Mouse (Mus musculus): ENCODE measurements around the gene Iqgap3. TPM values are rescaled to one million over a fixed set of nuclear protein-coding genes. Genes with fewer than 3 reads are reported as not detected.
A peak's percentile ranks its signal among the peaks of the same experiment; 100 is the strongest.

Gene Iqgap3
- polyA plus RNA-seq, 1 experiment from 2014 or later, result 1.8 TPM

DNA sequence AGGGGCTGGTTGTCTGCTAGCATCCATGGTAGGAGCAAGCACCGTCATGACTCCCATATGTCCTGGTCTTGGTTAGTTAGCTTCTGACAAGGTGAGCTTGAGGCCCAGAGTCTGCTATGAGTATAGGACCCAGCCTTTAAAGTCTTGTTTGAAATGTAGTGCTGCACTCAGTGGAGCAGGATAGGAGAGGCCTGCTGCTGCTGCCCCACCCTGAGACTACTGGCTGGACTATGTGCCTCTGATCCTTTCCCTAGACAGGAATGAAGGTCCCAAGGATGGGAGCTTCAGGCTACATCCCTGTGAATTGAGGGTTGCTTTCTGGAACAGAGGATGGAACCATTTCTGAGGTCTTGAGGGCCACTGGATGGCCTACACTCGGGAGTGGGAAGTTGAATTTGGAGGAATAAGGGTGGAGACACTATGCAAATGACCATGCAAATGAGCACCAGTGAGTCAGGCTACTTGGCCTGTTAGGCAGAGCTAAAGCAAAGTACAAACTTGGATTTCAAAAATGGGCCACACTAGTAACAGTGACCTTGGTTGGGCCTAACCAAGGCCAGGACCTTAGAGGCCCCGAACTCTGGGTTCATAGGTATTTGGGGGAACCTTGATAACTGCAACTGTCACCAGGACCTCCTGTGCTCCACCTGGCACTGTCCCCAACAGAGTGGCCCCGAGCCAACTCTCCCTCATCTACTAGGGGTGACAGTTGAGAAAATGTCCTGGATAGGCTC lies 67.2 kb downstream of the Iqgap3 start:
- Histone ChIP-seq H3K9ac (ENCODE audit: low read depth, low read length) (peak overlapping the region; percentile 60; the same call in 1 of the 2 replicates), H3K9me3 (replicated peaks; ENCODE audit: control insufficient read depth, low read length, poor library complexity, severe bottlenecking) (no peaks in the 10 kb centered on the region), H3K27ac (ENCODE audit: low read length) (peak overlapping the region; percentile 90), H3K27me3 (ENCODE audit: control insufficient read depth, insufficient read depth, low read depth, low read length) (no peaks in the 10 kb centered on the region), H3K4me3 (ENCODE audit: low read depth, low read length) (no peak overlapping the region), H3K4me1 (ENCODE audit: control insufficient read depth, insufficient read depth, low read length) (peaks cover 79% of the 10 kb centered on the region), H3K4me2 (ENCODE audit: low read length) (no peak overlapping the region), H3K36me3 (ENCODE audit: control insufficient read depth, insufficient read depth, low read length) (no peaks in the 10 kb centered on the region)
- 70% methylated on average over 4 of the region's 4 CpGs for WGBS
- ATAC-seq, result no peak

DNA sequence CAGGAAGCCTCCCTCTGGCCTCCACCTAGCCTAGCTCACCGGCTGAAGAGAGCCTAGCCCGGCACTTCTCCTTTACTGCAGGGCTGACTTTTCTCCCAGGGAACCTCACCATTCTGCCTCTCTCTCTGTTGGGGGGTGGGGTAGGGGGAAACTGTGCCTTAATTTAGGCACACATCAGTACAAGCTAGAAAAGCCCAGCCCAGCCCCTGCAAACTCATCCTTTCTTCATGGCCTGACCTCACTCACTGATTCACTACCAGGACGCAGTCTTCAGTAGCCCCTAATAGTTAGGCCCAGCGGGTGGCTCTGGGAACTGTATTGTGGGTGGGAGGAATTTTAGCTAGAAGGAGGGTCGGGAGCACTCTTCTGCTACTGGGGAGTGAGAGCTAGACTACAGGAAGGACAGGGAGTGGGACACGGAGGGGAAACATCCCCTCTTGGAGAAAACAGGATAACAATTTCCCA lies 67.8 kb downstream of the Iqgap3 start:
- no peak overlapping the region for H3K4me3 ChIP-seq (ENCODE audit: low read depth, low read length)
- H3K27ac ChIP-seq (ENCODE audit: low read length), result peak overlapping the region; percentile 90
- no peaks in the 10 kb centered on the region for H3K27me3 ChIP-seq (ENCODE audit: control insufficient read depth, insufficient read depth, low read depth, low read length)
- no peaks in the 10 kb centered on the region for H3K36me3 ChIP-seq (ENCODE audit: control insufficient read depth, insufficient read depth, low read length)
- no peak for ATAC-seq
- H3K9ac ChIP-seq (ENCODE audit: low read depth, low read length), result peak overlapping the region; percentile 60; the same call in 1 of the 2 replicates
- H3K4me1 ChIP-seq (ENCODE audit: control insufficient read depth, insufficient read depth, low read length), result peaks cover 73% of the 10 kb centered on the region
- peak overlapping the region; percentile 37; the same call in 1 of the 2 replicates for H3K4me2 ChIP-seq (ENCODE audit: low read length)
- 20% methylated on average over 6 of the region's 6 CpGs for WGBS
- H3K9me3 ChIP-seq (replicated peaks; ENCODE audit: control insufficient read depth, low read length, poor library complexity, severe bottlenecking), result no peaks in the 10 kb centered on the region

DNA sequence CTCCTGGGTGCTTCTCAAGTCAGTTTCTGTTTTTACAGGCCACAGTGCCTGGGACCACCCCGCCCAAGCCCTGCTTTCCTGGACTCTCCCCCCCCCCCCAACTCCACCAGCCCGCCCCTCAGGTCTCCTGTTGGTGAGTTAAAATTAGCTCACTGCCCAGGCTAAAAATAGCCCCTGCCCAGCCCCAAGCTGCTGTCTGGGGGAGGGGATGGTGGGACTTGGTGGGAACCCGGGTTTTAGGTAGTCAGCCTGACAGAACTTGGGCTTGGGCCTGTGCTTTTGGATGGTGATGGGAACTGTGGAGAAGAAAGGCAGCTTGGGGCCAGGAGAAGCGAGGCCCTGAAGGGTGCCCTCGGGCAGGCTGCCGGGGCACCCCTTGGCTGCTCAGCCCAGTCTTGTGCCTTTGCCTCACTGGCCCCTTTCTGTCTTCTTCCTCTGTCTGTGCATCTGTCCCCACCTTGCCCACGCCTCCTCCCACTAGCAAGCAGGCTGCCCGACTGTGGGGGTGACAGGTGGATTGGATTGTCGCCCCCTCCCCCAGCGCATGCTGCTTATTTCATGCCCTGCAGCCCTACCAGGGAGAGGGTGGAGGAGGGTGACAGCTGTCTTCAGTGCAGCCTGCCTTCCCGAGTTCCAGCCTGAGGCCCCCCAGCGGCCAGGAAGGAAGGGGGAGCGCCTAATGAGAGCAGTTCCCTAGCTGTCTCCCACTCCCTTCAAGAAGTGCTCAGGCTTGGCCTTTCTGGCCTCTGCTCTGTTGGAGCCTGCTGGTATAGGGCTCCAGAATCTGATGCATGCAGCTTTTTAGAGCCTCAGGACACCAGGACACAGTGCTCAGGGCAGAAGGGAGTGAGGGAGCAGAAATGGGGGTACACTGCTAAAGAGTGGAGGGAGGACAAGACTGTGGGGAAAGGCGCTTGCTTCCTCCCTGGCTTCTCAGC lies 68.6 kb downstream of the Iqgap3 start:
- ATAC-seq, result peak; percentile 26

DNA sequence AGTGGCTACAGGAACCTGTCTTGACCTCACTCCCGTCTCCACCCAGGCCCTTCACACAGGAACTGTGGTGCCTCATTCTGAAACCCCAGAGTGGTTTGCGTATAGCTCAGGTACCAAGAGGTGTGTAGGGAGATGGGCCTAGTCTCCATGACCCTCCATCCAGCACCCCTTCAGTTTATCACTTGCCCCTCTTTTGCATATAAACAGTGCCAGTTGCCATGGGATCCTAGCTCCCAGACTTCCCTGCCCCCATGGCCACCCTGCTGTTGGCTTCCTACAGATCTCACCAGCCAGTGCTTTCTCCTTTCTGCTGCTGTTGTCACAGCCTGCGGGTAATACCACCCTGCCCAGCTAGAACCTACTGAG lies 69.2 kb downstream of the Iqgap3 start:
- H3K4me2 ChIP-seq (ENCODE audit: low read length), result peak overlapping the region; percentile 6; the same call in 1 of the 2 replicates
- 49% methylated on average over 3 of the region's 3 CpGs for WGBS
- no peaks in the 10 kb centered on the region for H3K9me3 ChIP-seq (replicated peaks; ENCODE audit: control insufficient read depth, low read length, poor library complexity, severe bottlenecking)
- H3K27me3 ChIP-seq (ENCODE audit: control insufficient read depth, insufficient read depth, low read depth, low read length), result no peaks in the 10 kb centered on the region
- no peak overlapping the region for H3K4me3 ChIP-seq (ENCODE audit: low read depth, low read length)
- peak; percentile 5; the same call in 1 of the 2 replicates for ATAC-seq
- peak overlapping the region; percentile 38; the same call in 1 of the 2 replicates for H3K9ac ChIP-seq (ENCODE audit: low read depth, low read length)
- H3K4me1 ChIP-seq (ENCODE audit: control insufficient read depth, insufficient read depth, low read length), result peaks cover 59% of the 10 kb centered on the region
- peak overlapping the region; percentile 90 for H3K27ac ChIP-seq (ENCODE audit: low read length)
- no peaks in the 10 kb centered on the region; the same call in 1 of the 2 replicates for H3K36me3 ChIP-seq (ENCODE audit: control insufficient read depth, insufficient read depth, low read length)

More for the DNA sequence above, 68.6 kb downstream of the Iqgap3 start:
- Histone ChIP-seq H3K9ac (ENCODE audit: low read depth, low read length) (peak overlapping the region; percentile 60), H3K9me3 (replicated peaks; ENCODE audit: control insufficient read depth, low read length, poor library complexity, severe bottlenecking) (no peaks in the 10 kb centered on the region), H3K36me3 (ENCODE audit: control insufficient read depth, insufficient read depth, low read length) (no peaks in the 10 kb centered on the region), H3K4me3 (ENCODE audit: low read depth, low read length) (no peak overlapping the region), H3K27me3 (ENCODE audit: control insufficient read depth, insufficient read depth, low read depth, low read length) (no peaks in the 10 kb centered on the region), H3K4me2 (ENCODE audit: low read length) (peak overlapping the region; percentile 37), H3K27ac (ENCODE audit: low read length) (peak overlapping the region; percentile 90), H3K4me1 (ENCODE audit: control insufficient read depth, insufficient read depth, low read length) (peaks cover 65% of the 10 kb centered on the region)
- 15% methylated on average over 13 of the region's 14 CpGs for WGBS

DNA sequence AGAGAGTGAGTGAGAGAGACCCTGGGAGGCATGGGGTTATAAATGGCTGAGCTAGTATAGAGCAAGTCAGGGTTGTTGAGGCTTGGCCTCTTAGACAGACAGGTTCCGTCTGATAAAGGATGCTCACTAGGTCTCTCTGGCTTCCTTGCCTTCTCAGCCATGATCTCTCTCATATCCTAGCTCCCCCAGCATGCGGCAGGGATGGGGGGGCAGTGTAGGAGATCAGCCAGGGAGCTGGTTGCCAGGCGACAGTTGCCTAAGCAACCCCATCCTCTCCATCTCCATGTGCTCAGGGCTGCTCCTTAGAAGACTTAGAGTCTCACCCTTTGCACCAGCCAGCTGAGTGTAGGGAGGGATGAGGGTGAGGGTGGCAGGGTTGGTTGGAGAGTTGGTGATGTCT lies 70.3 kb downstream of the Iqgap3 start:
- H3K27me3 ChIP-seq (ENCODE audit: control insufficient read depth, insufficient read depth, low read depth, low read length), result no peaks in the 10 kb centered on the region
- no peaks in the 10 kb centered on the region for H3K9me3 ChIP-seq (replicated peaks; ENCODE audit: control insufficient read depth, low read length, poor library complexity, severe bottlenecking)
- ATAC-seq, result peak; percentile 92
- peak overlapping the region; percentile 47 for H3K4me2 ChIP-seq (ENCODE audit: low read length)
- peaks cover 49% of the 10 kb centered on the region for H3K4me1 ChIP-seq (ENCODE audit: control insufficient read depth, insufficient read depth, low read length)
- H3K9ac ChIP-seq (ENCODE audit: low read depth, low read length), result peak overlapping the region; percentile 51; the same call in 1 of the 2 replicates
- 11% methylated on average over 3 of the region's 3 CpGs for WGBS
- H3K4me3 ChIP-seq (ENCODE audit: low read depth, low read length), result no peak overlapping the region
- peak overlapping the region; percentile 90 for H3K27ac ChIP-seq (ENCODE audit: low read length)
- H3K36me3 ChIP-seq (ENCODE audit: control insufficient read depth, insufficient read depth, low read length), result peaks cover 5% of the 10 kb centered on the region

DNA sequence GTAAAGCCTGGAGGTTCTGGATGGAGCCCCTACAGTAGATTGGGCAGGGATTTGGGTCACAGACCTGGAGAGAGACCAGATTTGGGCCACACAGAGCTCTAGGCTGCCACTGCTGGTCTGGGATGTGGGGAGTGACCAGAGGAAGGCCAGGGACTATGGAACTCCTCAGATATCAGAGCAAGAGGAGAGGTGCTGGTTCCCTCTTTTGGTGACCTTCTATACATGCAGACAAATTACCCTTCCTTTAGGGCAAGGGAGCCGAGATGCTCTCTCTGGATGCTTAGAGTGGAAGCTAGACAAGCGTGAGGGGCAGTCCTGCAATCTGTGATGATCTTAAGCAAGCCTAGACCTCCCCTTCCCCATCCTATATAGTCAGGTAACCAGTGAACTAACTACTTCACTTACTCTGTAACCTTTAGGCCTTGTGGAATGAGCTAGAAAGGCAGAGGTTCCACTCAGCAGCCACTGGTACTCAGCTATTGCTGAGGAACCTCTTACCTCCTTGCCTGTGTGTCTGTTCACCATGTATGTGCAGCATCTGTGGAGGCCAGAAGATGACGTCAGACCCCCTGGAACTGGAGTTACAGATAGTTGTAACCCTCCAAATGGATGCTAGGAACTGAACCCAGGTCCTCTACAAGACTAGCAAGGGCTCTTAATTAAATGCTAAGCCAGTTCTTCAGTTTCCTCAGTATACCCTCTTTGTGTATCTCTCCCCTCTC lies 71.7 kb downstream of the Iqgap3 start:
- H3K4me1 ChIP-seq (ENCODE audit: control insufficient read depth, insufficient read depth, low read length), result peaks cover 53% of the 10 kb centered on the region
- no peak overlapping the region for H3K4me2 ChIP-seq (ENCODE audit: low read length)
- no peak for ATAC-seq
- H3K4me3 ChIP-seq (ENCODE audit: low read depth, low read length), result no peak overlapping the region
- no peaks in the 10 kb centered on the region for H3K27me3 ChIP-seq (ENCODE audit: control insufficient read depth, insufficient read depth, low read depth, low read length)
- H3K36me3 ChIP-seq (ENCODE audit: control insufficient read depth, insufficient read depth, low read length), result peaks cover 7% of the 10 kb centered on the region
- no peaks in the 10 kb centered on the region for H3K9me3 ChIP-seq (replicated peaks; ENCODE audit: control insufficient read depth, low read length, poor library complexity, severe bottlenecking)
- 96% methylated on average over 3 of the region's 3 CpGs for WGBS
- peak overlapping the region; percentile 90 for H3K27ac ChIP-seq (ENCODE audit: low read length)
- H3K9ac ChIP-seq (ENCODE audit: low read depth, low read length), result no peak overlapping the region

DNA sequence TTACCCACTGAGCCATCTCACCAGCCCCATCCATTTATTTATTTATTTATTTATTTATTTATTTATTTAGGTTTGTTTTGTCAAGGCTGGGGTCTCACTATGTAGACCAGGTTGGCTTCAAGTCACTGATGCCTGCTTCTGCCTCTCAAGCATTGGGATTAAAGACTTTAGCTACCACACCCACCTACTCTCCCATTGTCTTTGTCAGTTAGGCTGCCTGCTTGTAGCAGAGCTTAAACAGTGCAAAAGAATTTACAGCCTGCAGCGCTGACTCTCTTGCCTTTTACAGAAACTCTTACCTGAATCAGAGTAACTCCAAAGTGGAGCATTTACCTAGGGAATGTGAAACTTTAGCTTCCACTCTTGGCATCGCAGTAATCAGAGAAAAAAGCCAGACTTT lies 72.5 kb downstream of the Iqgap3 start:
- Histone ChIP-seq H3K9ac (ENCODE audit: low read depth, low read length) (no peak overlapping the region), H3K4me3 (ENCODE audit: low read depth, low read length) (no peak overlapping the region), H3K36me3 (ENCODE audit: control insufficient read depth, insufficient read depth, low read length) (peaks cover 12% of the 10 kb centered on the region), H3K4me1 (ENCODE audit: control insufficient read depth, insufficient read depth, low read length) (peaks cover 48% of the 10 kb centered on the region), H3K27me3 (ENCODE audit: control insufficient read depth, insufficient read depth, low read depth, low read length) (no peaks in the 10 kb centered on the region), H3K4me2 (ENCODE audit: low read length) (no peak overlapping the region), H3K27ac (ENCODE audit: low read length) (no peak overlapping the region), H3K9me3 (replicated peaks; ENCODE audit: control insufficient read depth, low read length, poor library complexity, severe bottlenecking) (no peaks in the 10 kb centered on the region)
- ATAC-seq, result no peak
- 65% methylated on average over 2 of the region's 2 CpGs for WGBS

DNA sequence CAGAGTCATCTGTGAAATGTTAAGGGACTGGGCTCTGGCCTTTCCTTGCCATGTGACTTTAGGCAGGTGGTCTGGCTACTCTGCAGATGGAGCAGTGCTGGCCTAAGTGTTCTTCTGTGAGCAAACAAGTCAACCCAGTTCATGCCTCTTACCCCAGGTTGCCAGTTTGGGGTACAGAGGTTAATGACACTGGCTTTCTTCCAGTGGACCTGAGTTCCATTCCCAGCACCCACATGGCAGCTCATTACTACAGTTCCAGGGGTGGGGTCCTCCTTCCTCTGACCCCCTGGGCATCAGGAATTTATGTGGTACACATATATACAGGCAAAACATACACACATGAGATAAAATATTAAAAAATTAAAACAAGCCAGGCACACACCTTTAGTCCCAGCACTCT lies 75.0 kb downstream of the Iqgap3 start:
- Histone ChIP-seq H3K36me3 (ENCODE audit: control insufficient read depth, insufficient read depth, low read length) (peaks cover 23% of the 10 kb centered on the region), H3K9me3 (replicated peaks; ENCODE audit: control insufficient read depth, low read length, poor library complexity, severe bottlenecking) (no peaks in the 10 kb centered on the region)
- no peak for ATAC-seq

More for the DNA sequence above, 75.0 kb downstream of the Iqgap3 start:
- Histone ChIP-seq H3K27ac (ENCODE audit: low read length) (no peak overlapping the region), H3K4me1 (ENCODE audit: control insufficient read depth, insufficient read depth, low read length) (peaks cover 22% of the 10 kb centered on the region), H3K4me2 (ENCODE audit: low read length) (no peak overlapping the region), H3K27me3 (ENCODE audit: control insufficient read depth, insufficient read depth, low read depth, low read length) (no peaks in the 10 kb centered on the region), H3K9ac (ENCODE audit: low read depth, low read length) (no peak overlapping the region), H3K4me3 (ENCODE audit: low read depth, low read length) (no peak overlapping the region)

Measured in midbrain, embryonic 16.5 days (tissue).